ENCODE assay signal across 10 mouse cellular contexts in the genomic region with DNA sequence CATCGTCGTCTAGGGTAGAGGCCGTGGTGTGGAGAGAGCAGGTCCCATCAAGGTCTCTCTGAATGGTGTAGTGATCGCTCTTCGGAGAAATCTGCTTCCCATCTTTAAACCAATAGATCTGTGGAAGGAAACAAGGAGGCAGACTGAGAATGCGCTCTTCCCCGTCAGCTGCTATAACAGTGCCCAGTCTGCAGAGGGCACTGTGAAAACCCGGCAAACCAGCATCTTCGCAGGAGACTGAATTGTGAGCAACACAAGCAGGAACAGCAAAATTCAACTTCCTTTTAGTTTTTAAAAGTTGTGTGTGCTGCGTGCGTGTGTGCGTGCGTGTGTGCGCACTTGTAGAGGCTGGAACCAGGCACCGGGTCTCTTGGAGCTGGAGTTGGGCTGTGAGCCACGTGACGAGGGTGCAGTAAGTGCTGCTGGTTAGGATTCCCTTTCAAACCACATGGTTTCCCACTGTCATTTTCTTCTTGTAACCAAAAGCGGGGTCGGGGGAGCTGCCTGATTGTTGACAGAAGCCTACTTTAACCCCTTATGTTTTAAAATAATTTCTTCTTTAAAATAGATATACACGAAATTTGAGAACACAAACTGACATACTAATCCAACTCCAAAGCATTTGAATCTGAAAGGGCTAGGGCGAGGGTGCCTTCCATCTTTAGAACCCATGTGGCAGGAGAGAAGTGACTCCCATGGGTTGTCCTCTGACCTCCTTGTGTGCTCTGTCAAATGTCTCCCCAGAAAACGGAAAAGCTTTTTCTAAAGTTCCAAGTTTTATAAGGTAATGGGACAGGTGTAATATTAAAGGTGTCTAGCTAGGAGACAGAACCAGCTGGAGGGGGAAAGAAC. TPM values are rescaled to one million over a fixed set of nuclear protein-coding genes. Genes with fewer than 3 reads are reported as not detected.
A peak's percentile ranks its signal among the peaks of the same experiment; 100 is the strongest.
DNase-seq lines count a peak whose midpoint lies in the region; ATAC-seq and TF ChIP-seq lines count a peak whose summit lies in the region.
"Had no signal": no experiment of that assay in that cellular context is flagged by ENCODE, and none has a peak within 500 bp of the region (broad histone marks: within the 10 kb centered on the region; RNA-seq: fewer than 3 reads in every experiment).

No protein-coding gene starts in this region.

- no peak for DNase-seq in kidney, adult 2 months
- peak; percentile 17 for DNase-seq in 3T3-L1 (ENCODE audit: low read depth, low spot score)
- no peak for DNase-seq in adrenal gland, postnatal 4 days (ENCODE audit: low spot score in 2 of 2)
- no peak for DNase-seq in adrenal gland, postnatal 10 days
- no peak for DNase-seq in urinary bladder, postnatal 4 days (ENCODE audit: low spot score in 2 of 2)
- DNase-seq: thymus, postnatal 14 days had no signal

- peak; percentile 43 for TF ChIP-seq CTCF in kidney, adult 2 months (conservative IDR thresholded peaks at IDR 0.05; ENCODE audit: insufficient read depth, insufficient read length, low read depth, low read length)
- TF ChIP-seq CTCF in ES-Bruce4 (IDR thresholded peaks at IDR 0.05; ENCODE audit: low read depth, low read length) = peak; percentile 64
- peak; percentile 51 for TF ChIP-seq CTCF in cortical plate, adult 2 months (IDR thresholded peaks at IDR 0.05; ENCODE audit: extremely low read depth, insufficient read depth, low read length)

- no peak overlapping the region for H3K27ac ChIP-seq in kidney, adult 2 months (ENCODE audit: insufficient read depth, low read depth, low read length)
- no peak overlapping the region for H3K27ac ChIP-seq in kidney, embryonic 14.5 days (ENCODE audit: low read depth, low read length)
- H3K27ac ChIP-seq in ES-Bruce4 (ENCODE audit: insufficient read depth, low read length) = 0 out of 2 replicates have a peak overlapping the region, but pooled peaks have one; percentile 36
- no peak overlapping the region for H3K27ac ChIP-seq in cortical plate, adult 2 months (ENCODE audit: insufficient read depth, low read length)

- no peak for ATAC-seq in kidney, embryonic 14.5 days (ENCODE audit: low FRiP score, low TSS enrichment)

- H3K4me2 ChIP-seq in kidney, embryonic 14.5 days (replicated peaks; ENCODE audit: low read depth, low read length) = no peak overlapping the region

- peaks cover 2% of the 10 kb centered on the region; the same call in 1 of the 2 replicates for H3K36me3 ChIP-seq in kidney, adult 2 months (ENCODE audit: control insufficient read depth, insufficient read depth, low read length)
- H3K36me3 ChIP-seq in kidney, embryonic 14.5 days (ENCODE audit: control insufficient read depth, insufficient read depth, low read length) = peaks cover 21% of the 10 kb centered on the region; the same call in 1 of the 2 replicates
- H3K36me3 ChIP-seq in ES-Bruce4 (ENCODE audit: control insufficient read depth, insufficient read depth, low read length, poor library complexity, severe bottlenecking) = peaks cover 9% of the 10 kb centered on the region

- H3K9ac ChIP-seq in kidney, embryonic 14.5 days (ENCODE audit: low read depth, low read length) = no peak overlapping the region
- H3K9ac ChIP-seq in ES-Bruce4 (ENCODE audit: low read depth, poor library complexity, severe bottlenecking) = peak overlapping the region; percentile 12

- no peak for TF ChIP-seq EP300 in ES-Bruce4 (IDR thresholded peaks at IDR 0.05; ENCODE audit: insufficient read depth, low read depth, low read length)

- TF ChIP-seq POLR2A in kidney, adult 2 months (IDR thresholded peaks at IDR 0.05; ENCODE audit: low read depth, low read length) = no peak
- no peak for TF ChIP-seq POLR2A in ES-Bruce4 (IDR thresholded peaks at IDR 0.05; ENCODE audit: insufficient read depth, low read length)
- TF ChIP-seq POLR2A in cortical plate, adult 2 months (IDR thresholded peaks at IDR 0.05; ENCODE audit: extremely low read depth, insufficient read depth, low read length) = no peak

- no peaks in the 10 kb centered on the region; the same call in 1 of the 2 replicates for H3K4me1 ChIP-seq in kidney, adult 2 months (ENCODE audit: control insufficient read depth, insufficient read depth, low read length)
- H3K4me1 ChIP-seq in kidney, embryonic 14.5 days (ENCODE audit: control insufficient read depth, insufficient read depth, low read length) = no peaks in the 10 kb centered on the region
- no peaks in the 10 kb centered on the region for H3K4me1 ChIP-seq in ES-Bruce4 (ENCODE audit: control insufficient read depth, insufficient read depth, low read length)
- H3K4me1 ChIP-seq in cortical plate, adult 2 months (ENCODE audit: control insufficient read depth, insufficient read depth, low read length) = no peaks in the 10 kb centered on the region

- no peaks in the 10 kb centered on the region for H3K27me3 ChIP-seq in kidney, adult 2 months (replicated peaks; ENCODE audit: control insufficient read depth, insufficient read depth, low read length)
- no peaks in the 10 kb centered on the region for H3K27me3 ChIP-seq in kidney, embryonic 14.5 days (ENCODE audit: control insufficient read depth, insufficient read depth, low read length)
- H3K27me3 ChIP-seq in ES-Bruce4 (ENCODE audit: control insufficient read depth, insufficient read depth, low read length, poor library complexity, severe bottlenecking) = no peaks in the 10 kb centered on the region

- H3K4me3 ChIP-seq in kidney, adult 2 months (ENCODE audit: insufficient read depth, low read depth, low read length) = no peak overlapping the region
- no peak overlapping the region for H3K4me3 ChIP-seq in kidney, embryonic 14.5 days (ENCODE audit: low read length)
- peak overlapping the region; percentile 52 for H3K4me3 ChIP-seq in ES-Bruce4 (ENCODE audit: low read depth, low read length)
- H3K4me3 ChIP-seq in cortical plate, adult 2 months (ENCODE audit: insufficient read depth, low read length) = no peak overlapping the region
- H3K4me3 ChIP-seq: megakaryocyte, embryonic 14.5 days had no signal

- no peaks in the 10 kb centered on the region for H3K9me3 ChIP-seq in kidney, embryonic 14.5 days (ENCODE audit: control insufficient read depth, low read length)
- H3K9me3 ChIP-seq in ES-Bruce4 (replicated peaks; ENCODE audit: control insufficient read depth, insufficient read depth, low read length, poor library complexity, severe bottlenecking) = no peaks in the 10 kb centered on the region
- H3K9me3 ChIP-seq: megakaryocyte, embryonic 14.5 days had no signal

- 77% methylated on average over 22 of the region's 22 CpGs for WGBS in kidney, adult 2 months
- WGBS in kidney, embryonic 14.5 days = 67% methylated on average over 22 of the region's 22 CpGs

RNA-seq across cellular contexts. Expression of a gene that starts 44.6 kb away (rescaled TPM):
- 13.3 and 18.1 TPM in 2 replicates for polyA plus RNA-seq in kidney, adult 2 months (2012; rRNA removed)
- 30.6 and 40.2 TPM in 2 replicates for polyA plus RNA-seq in kidney, embryonic 14.5 days (2014; fragmentation: Nextera tagmentation; extraction: Ambion mirVana)
- polyA plus RNA-seq in ES-Bruce4 (2011; ENCODE audit: insufficient read depth, insufficient read length, low read depth, missing spikeins) = 66.8 and 67.7 TPM in 2 replicates
- polyA plus RNA-seq in cortical plate, adult 2 months (2012; rRNA removed) = 15.2 and 19.3 TPM in 2 replicates
- 10 to 100 TPM; 54.6 to 65.9 TPM for total RNA-seq in adrenal gland, postnatal 4 days (2021)
- 10 to 100 TPM; 88.9 to 98.2 TPM for total RNA-seq in adrenal gland, postnatal 10 days (2021)
